Mouse (Mus musculus): ENCODE measurements at regions not wholly inside any gene's neighbourhood (a gene's known extent, or its start where the extent isn't known, plus 50 kb on each side); places are given as distances from the start of the nearest gene placed in this dataset.
"Not testable (repeated sequence)": the region's sequence is repeated elsewhere in the genome, so short reads cannot be mapped to it uniquely, and the experiment has no call there.

DNA sequence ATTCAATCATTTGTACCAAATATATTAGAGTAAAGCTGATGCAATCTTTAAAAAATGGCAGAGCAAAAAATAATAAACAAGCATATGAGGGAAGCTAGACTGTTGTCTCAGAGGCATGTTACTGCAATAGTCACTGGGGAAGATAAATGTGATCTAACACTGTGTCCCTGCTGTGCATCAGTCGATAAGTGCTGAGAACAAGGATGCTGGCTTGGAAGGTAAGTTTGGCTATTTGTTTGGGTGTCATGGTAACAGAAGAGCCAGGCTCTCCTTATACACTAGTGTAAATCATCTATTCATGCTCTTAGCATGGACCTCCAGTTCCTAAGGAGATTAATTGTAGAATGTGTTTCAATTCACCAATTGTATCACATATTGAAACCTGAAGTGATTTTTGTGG, 102.0 kb upstream of the Ghr start:
- no peak for DNase-seq

DNA sequence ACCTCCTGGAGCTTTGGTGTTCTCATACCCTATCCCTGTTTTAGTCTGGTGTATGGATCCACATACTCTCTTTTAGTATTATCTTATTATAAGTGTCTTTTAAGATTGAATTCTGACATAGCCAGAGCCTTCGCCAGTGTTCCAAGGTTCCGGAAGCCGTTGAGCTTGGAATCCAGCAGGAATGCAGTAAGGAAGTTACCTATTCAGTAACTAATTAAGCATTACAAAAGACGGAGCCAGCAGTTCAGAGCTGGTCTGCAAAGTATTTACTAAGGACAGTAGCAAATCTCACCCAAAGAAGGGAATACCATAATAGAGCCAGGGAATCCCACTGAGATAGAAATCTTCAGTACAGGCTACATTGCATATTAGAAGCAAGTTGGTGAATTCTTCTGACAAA, 93.7 kb upstream of the Ghr start:
- not testable (repeated sequence) for DNase-seq

DNA sequence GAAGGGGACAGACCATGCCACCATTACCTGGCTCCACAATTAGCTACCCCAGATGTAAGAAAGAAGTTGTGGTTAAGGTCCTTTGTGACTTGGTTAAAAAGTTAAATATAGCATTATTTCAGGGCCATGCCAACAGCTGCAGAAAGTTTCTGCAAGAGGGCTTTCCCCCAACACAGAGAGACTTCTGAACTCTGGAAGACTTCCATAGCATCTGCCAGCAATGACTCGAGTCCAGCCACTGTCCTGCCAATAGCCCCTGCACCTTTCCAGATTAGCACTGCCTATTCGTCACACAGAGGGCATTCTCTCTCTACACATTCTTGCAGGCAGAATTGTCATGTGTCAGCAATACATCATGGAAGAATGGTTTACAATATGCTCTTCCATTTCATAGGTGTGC, 89.3 kb upstream of the Ghr start:
- DNase-seq: no peak

DNA sequence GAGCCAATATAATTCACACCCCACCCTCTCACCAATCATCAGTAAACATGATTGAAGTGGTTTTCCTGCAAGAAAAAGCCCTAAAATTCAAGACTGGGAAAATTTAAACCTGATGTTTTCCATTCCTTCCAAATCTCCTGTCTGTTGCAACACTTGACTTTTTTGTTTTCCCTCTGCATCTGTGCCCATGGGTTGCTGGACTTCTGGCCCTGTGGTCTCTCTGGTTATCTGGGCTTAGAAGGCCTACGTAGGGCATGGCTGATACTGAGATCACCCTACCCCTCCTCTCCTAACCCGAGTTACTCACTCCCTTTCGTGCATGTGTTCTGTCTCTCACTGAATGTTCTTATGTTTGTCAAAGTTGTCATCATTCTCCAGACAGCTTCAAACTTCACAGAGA, 87.9 kb upstream of the Ghr start:
- DNase-seq: no peak

DNA sequence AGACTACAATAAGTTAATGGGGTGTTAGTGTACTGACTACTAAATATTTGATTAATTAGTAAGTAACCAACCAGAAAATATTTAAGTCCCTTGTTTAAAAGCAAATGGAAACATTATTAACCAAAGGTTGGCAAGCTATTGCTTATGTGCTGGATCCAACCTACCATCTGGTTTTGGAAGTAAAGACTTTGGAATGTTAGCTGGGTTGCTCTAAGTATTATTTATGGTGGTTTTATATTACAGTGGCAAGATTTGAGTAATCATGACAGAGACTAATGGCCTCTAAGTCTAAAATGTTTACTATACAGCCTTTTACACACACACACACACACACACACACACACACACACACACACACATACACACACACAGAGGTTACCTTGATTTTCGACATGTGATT, 86.1 kb upstream of the Ghr start:
- no peak for DNase-seq

DNA sequence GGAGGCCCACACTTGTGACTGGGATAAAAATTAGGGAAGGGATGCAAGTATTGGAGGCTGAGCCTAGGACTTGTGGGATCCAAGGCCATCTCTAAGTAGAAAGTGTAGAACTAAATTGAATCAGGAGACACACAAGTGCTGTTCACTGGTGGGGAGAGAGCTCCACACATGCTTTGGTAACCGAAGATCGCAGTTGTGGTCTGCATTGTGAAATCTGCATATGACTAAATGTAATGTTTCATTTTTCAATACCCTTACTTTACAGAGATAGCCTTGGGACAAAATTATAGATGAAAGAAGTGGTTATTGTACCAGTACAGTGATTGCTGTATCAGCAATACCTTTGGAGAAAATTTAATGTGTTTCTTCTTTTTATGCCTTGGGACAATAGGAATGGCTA, 85.6 kb upstream of the Ghr start:
- no peak for DNase-seq

DNA sequence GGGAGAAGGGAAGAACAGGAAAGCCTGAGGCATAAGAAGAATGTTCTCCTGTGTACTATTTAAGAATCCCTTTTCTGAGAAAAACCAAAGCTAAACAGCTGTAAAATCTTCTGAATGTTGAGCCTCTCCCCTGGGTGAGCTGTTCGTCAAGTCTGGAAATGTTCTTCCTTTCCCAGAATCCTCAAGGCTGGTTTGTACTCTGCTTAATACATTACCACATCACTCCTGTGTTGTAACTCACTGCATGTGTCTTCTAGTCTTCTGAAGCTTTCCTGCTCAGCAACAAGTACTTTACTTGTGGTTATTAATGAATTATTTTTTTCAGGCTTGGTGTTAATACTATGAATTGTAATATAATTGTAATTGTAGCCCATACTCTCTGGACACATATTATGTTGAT, 65.4 kb upstream of the Ghr start:
- DNase-seq: no peak

DNA sequence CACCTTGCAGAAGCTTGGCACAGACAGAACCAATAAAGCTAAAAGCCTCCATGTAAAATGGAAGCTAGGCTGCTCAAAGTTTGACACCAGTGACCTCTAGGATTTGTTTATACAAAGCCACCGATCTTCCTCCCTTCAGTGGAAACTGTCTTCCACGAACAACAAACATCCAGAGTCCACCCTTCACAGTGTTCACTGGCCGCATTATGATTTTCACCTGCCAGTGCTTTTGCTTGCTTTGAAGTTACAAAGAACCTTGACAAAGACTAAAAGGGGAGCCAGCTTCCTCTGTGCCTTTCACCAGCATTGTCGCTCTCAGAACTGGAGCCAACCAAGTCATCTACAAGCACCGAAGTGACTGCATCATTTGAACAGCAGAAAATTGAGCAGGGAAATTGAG, 56.8 kb upstream of the Ghr start:
- no peak for DNase-seq

Data from layer of hippocampus, adult 9-11 months (tissue).